In the genomic region with DNA sequence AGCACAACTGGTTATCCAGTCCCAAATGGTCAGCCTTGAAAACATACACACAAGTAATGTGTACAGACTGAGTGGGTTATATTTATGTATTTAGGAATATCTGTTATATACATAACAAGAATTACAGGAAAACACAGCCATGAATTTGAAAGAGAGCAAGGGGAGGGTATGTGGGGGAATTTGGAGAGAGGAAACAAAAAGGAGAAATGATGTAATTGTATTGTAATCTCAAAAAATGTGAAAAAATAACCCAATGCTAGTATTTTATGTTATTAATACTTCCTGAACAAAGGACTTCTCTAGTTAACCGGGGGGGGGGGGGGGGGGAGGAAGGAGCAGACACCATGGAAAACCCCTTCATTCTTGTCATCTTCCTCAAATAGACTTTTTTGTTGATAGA, we compare ENCODE assay signal across 15 mouse cellular contexts. TPM values are rescaled to one million over a fixed set of nuclear protein-coding genes. Genes with fewer than 3 reads are reported as not detected.
"Had no signal": no experiment of that assay in that cellular context is flagged by ENCODE, and none has a peak within 500 bp of the region (broad histone marks: within the 10 kb centered on the region; RNA-seq: fewer than 3 reads in every experiment).

No protein-coding gene starts in this region.

- H3K9ac ChIP-seq: limb, embryonic 15.5 days; neural tube, embryonic 12.5 days had no signal

- H3K27ac ChIP-seq: left cerebral cortex, adult 2 months; limb, embryonic 15.5 days; midbrain, embryonic 10.5 days; neural tube, embryonic 12.5 days had no signal

- H3K9me3 ChIP-seq: limb, embryonic 15.5 days; midbrain, embryonic 10.5 days; neural tube, embryonic 12.5 days had no signal

- DNase-seq: kidney, adult 11 months; kidney, adult 9 months; kidney, postnatal 10 days; kidney, postnatal 4 days; lung, adult 2 months; lung, postnatal 36 days; midbrain, embryonic 14.5 days; spleen, adult 18-20 months; thymus, adult 18-20 months; thymus, postnatal 14 days had no signal

- H3K4me2 ChIP-seq: limb, embryonic 15.5 days; neural tube, embryonic 12.5 days had no signal

- H3K36me3 ChIP-seq: limb, embryonic 15.5 days; midbrain, embryonic 10.5 days; neural tube, embryonic 12.5 days had no signal

- H3K4me1 ChIP-seq: limb, embryonic 15.5 days; midbrain, embryonic 10.5 days; neural tube, embryonic 12.5 days had no signal

- H3K4me3 ChIP-seq: left cerebral cortex, adult 2 months; limb, embryonic 15.5 days; midbrain, embryonic 10.5 days; neural tube, embryonic 12.5 days had no signal

- ATAC-seq: lung, postnatal 0 days had no signal

- H3K27me3 ChIP-seq: limb, embryonic 15.5 days; neural tube, embryonic 12.5 days had no signal

RNA-seq across cellular contexts. Expression of a gene that starts 47.1 kb away (rescaled TPM):
- polyA plus RNA-seq: midbrain, embryonic 14.5 days had no signal
